Mouse (Mus musculus): ENCODE data around the gene Lyplal1.
A peak's percentile ranks its signal among the peaks of the same experiment; 100 is the strongest.

Lyplal1 gene

GRCm38 (mm10) chr1:186116701-186117488 lies at the start of gene Lyplal1:
Gene Lyplal1, minus strand, starts transcription at chr1:186117310.
- peak; percentile 98 for ATAC-seq (ENCODE audit: low TSS enrichment)

DNA sequence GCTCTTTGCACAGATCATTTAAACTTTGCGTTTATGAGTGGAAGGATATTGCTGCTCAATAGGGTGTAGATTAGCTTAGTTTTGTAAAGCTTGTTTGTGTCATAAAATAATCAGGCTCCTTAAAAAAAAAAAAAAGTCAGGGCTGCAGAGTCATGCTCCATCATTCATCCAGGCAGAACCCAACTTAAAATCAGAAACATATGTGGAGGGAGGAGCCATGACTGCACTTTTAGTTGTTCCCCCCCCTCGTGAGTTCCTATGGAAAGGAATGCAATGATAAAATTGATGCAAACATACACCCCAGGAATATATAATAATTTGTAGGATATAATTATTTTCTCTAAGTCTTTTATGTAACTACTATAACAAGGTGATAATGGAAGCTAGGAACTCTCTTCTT lies 46.5 kb upstream of the Lyplal1 start:
- no peak for ATAC-seq (ENCODE audit: low TSS enrichment)

GRCm38 (mm10) chr1:186163206-186163605 lies 46.1 kb upstream of the Lyplal1 start:
- no peak for ATAC-seq (ENCODE audit: low TSS enrichment)

DNA sequence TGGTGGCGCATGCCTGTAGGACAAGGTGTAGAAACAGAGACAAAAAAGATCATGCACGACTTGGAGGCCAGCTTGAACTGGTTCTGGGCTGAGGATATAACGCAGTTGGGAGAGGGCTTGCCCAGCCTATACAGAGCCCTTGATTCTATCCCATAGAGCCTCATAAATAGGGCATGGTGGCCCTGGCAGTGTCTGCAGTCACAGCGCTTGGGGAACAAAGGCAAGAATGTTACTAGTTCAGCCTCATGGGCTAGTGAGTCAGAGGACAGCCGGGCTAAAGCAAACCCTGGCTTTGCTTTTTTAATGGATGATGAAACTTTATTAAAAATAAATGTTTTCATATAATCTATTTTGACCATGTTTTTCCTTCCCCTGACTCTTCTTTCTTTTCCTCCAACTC lies 33.3 kb upstream of the Lyplal1 start:
- ATAC-seq (ENCODE audit: low TSS enrichment): no peak

DNA sequence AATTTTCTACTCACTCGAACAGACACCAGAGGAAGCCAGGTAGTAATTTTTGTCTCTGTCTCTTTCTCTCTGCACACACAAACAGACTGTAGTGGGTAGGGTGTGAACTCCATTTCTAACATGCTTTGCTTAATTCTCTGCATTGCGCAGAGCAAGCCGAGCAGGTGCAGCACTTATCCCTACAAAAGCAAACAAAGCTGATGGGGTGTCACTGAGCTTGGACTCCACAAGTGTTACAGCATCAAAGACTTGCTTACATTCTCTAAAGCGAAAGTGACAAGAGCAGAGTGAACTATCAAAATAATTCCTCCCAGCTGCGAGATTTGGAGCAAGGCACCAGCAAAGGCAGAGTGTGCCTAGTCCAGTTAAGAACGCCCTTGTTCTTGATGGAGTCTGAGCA lies 28.3 kb upstream of the Lyplal1 start:
- no peak for ATAC-seq (ENCODE audit: low TSS enrichment)

- ATAC-seq (ENCODE audit: low TSS enrichment): no peak
Observed at GRCm38 (mm10) chr1:186140191-186140590, 23.1 kb upstream of the Lyplal1 start.

- 0 out of 2 replicates have a peak, but pooled peaks have one; percentile 34 for ATAC-seq (ENCODE audit: low TSS enrichment)
Observed at GRCm38 (mm10) chr1:186137873-186138272, 20.8 kb upstream of the Lyplal1 start.

GRCm38 (mm10) chr1:186136636-186137380 lies 19.7 kb upstream of the Lyplal1 start:
- no peak for ATAC-seq (ENCODE audit: low TSS enrichment)

DNA sequence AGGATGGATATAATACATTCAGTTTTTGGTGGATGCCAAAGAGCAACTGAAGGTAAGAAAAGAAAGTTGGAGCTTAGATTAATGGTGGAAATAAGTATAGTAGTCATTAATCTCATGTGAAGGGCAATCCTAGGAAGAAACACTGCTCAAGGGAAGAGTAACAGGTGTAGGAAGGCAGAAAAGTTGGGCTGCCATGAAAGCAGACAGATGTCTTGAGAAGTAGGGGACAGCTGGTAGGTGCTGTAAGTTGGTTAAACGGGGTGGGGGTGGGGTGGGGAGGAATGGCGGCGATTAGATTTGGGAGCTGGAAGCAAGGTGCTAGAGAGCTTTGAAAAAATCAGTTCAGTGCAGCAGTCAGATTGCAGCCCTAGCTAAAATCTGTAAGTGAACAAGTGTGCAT lies 14.4 kb upstream of the Lyplal1 start:
- ATAC-seq (ENCODE audit: low TSS enrichment): no peak

DNA sequence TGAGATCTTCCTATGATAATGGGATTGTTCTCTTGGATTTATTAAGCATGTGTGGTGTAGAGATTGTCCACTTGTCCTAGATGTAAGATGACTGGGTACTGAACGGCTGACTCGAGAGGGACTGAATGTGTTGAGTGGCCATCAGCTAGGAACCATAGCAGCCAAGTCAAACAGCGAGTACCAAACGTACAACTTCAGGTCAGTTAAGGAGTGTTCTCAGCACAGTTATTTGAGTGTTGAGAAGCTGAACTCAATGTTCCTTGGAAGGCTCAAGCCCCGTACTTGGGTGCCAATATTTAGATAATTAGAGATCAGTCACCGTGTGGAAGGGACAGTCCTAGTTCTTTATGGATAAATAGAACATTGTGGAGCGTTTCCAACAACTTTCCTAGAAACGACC lies 11.8 kb upstream of the Lyplal1 start:
- no peak for ATAC-seq (ENCODE audit: low TSS enrichment)

DNA sequence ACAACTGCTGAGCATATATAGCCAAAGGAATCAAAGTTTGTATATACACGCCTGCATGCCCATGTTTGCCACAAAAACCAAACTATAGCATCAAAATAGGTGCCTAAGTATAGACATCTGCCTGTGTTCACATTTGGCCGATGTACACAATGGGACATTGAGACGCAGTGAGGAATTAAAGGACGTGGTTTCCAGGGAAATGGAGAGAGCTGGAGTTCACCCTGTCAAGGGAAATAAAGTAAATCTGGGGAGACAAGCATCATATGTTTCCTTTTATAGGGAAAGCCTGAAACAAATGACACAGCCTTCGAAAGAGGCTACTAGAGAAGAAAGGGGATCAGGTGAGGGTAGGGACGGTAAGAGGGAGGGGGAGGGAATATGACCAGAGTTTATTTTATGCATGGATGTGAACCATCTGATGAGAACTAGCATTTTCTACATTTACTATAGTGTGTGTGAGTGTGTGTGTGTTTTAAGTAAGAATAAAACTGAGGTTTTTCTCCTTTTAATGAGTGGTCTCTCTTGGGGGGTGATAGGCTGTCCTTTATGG lies 9.3 kb upstream of the Lyplal1 start:
- no peak for ATAC-seq (ENCODE audit: low TSS enrichment)

GRCm38 (mm10) chr1:186123690-186124089 lies 6.6 kb upstream of the Lyplal1 start:
- ATAC-seq (ENCODE audit: low TSS enrichment): no peak

GRCm38 (mm10) chr1:186119856-186120255 lies 2.7 kb upstream of the Lyplal1 start:
- ATAC-seq (ENCODE audit: low TSS enrichment): no peak

- ATAC-seq (ENCODE audit: low TSS enrichment): no peak
Observed at GRCm38 (mm10) chr1:186116086-186116600, 967 bp downstream of the Lyplal1 start.

DNA sequence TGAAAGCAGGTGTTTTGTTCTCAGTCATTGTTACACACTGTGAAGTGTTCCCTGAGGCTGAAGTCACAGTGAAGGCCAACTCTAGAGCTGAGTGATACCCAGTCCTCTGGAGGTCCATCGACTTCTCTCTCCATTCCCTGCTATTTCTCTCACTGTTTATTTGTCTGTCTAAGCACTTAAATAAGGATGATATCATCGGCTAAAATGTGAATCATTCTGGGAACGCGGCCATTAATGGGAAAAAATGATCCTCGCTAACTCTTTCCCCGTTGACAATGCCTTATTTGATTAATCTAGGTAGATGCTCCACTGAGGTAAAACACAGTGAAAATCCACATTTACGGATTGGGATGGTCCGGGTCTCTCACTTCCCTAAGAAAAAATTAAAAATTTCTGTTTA lies 14.8 kb downstream of the Lyplal1 start:
- no peak for ATAC-seq (ENCODE audit: low TSS enrichment)

GRCm38 (mm10) chr1:186066266-186066897 lies 50.7 kb downstream of the Lyplal1 start:
- ATAC-seq (ENCODE audit: low TSS enrichment): no peak

- no peak for ATAC-seq (ENCODE audit: low TSS enrichment)
Observed at GRCm38 (mm10) chr1:186060041-186060440, 57.1 kb downstream of the Lyplal1 start.

GRCm38 (mm10) chr1:186054227-186054626 lies 62.9 kb downstream of the Lyplal1 start:
- ATAC-seq (ENCODE audit: low TSS enrichment): no peak

GRCm38 (mm10) chr1:186053280-186054043 lies 63.6 kb downstream of the Lyplal1 start:
- ATAC-seq (ENCODE audit: low TSS enrichment): no peak

GRCm38 (mm10) chr1:186043709-186044452 lies 73.2 kb downstream of the Lyplal1 start:
- no peak for ATAC-seq (ENCODE audit: low TSS enrichment)

- ATAC-seq (ENCODE audit: low TSS enrichment): no peak
Observed at GRCm38 (mm10) chr1:186041841-186042240, 75.3 kb downstream of the Lyplal1 start.
